Mouse (Mus musculus) G1E (cell line): ENCODE data around the gene St6galnac6. TPM values are rescaled to one million over a fixed set of nuclear protein-coding genes. Genes with fewer than 3 reads are reported as not detected.

ENCODE experiments used
- ATAC-seq: 2 replicates; pipeline ENCODE4 v1.8.0; 2016; ENCODE audit warnings: mild to moderate bottlenecking; ENCODE audit not compliant: insufficient number of reproducible peaks, poor library complexity, low FRiP score, severe bottlenecking; ENCODE audit errors: extremely low read depth
- DNase-seq: peaks from one replicate; pipeline ENCODE4 v3.0.0; 2012; ENCODE audit warnings: low spot score
- H3K27me3 ChIP-seq: 2 replicates; pipeline ENCODE4 v1.6.1; 2012; ENCODE audit warnings: mild to moderate bottlenecking, low read length, inconsistent platforms; ENCODE audit not compliant: insufficient read depth
- H3K36me3 ChIP-seq: replicated peaks from 2 replicates; pipeline ENCODE3; 2012; ENCODE audit warnings: mild to moderate bottlenecking, inconsistent platforms
- H3K4me1 ChIP-seq: 2 replicates; pipeline ENCODE4 v1.6.1; 2012; ENCODE audit warnings: low read depth, low read length, inconsistent platforms, mixed read lengths; ENCODE audit not compliant: insufficient read depth
- H3K4me3 ChIP-seq: 2 replicates; pipeline ENCODE4 v1.5.1; 2012; ENCODE audit warnings: low read depth, mild to moderate bottlenecking, inconsistent platforms, low read length, moderate library complexity, mixed read lengths
- H3K9me3 ChIP-seq: replicated peaks from 2 replicates; pipeline ENCODE4 v1.6.1; 2012; ENCODE audit warnings: inconsistent platforms
- CTCF ChIP-seq: IDR thresholded peaks from 2 replicates; pipeline ENCODE4 v1.5.1; 2012; ENCODE audit warnings: low read depth, low read length, inconsistent platforms, mixed read lengths
- GATA1 ChIP-seq: IDR thresholded peaks from 2 replicates; pipeline ENCODE4 v1.6.1; 2012; ENCODE audit warnings: borderline replicate concordance, low read length, inconsistent platforms, mixed read lengths
- GATA2 ChIP-seq: IDR thresholded peaks from 2 replicates; pipeline ENCODE4 v1.6.1; 2012; ENCODE audit warnings: low read depth, low read length, inconsistent platforms, borderline replicate concordance
- POLR2AphosphoS5 ChIP-seq: IDR thresholded peaks from 2 replicates; pipeline ENCODE4 v1.6.1; 2012; ENCODE audit warnings: low read depth, low read length, inconsistent platforms; ENCODE audit not compliant: insufficient replicate concordance
- TAL1 ChIP-seq: conservative IDR thresholded peaks from 2 replicates; pipeline ENCODE4 v1.6.1; 2012; ENCODE audit warnings: low read depth, low read length, inconsistent platforms, mixed read lengths
- polyA plus RNA-seq: library from polyadenylated mRNA; stranded (reverse); fragments of >175 nt; gene quantifications from 2 replicates; pipeline ENCODE4 v1.2.3, GENCODE M21; 2012
- total RNA-seq, 2 experiments: library from RNA; stranded (forward) in 1 of 2; stranded (reverse) in 1 of 2; fragments of 200-1000 nt in 1 of 2; fragments of >200 nt in 1 of 2; fragmentation: Nextera tagmentation in 1 of 2; gene quantifications; 2 replicates each; pipeline ENCODE4 v1.2.3; 2014 to 2017

The St6galnac6 gene
- total and polyA plus RNA-seq, 3 experiments, result 19.8 to 39.2 (median 20.2) TPM

GRCm38 (mm10) chr2:32602600-32603054 lies 3.1 kb downstream of the St6galnac6 start:
- 0 out of 2 replicates have a peak, but pooled peaks have one; percentile 28 for ATAC-seq
- no peak for TF ChIP-seq TAL1
- TF ChIP-seq CTCF, result peak; percentile 98
- Histone ChIP-seq H3K36me3 (peaks cover 29% of the 10 kb centered on the region), H3K27me3 (no peaks in the 10 kb centered on the region), H3K4me1 (peaks cover 48% of the 10 kb centered on the region), H3K4me3 (peak overlapping the region; percentile 51), H3K9me3 (no peaks in the 10 kb centered on the region)
- DNase-seq, result peak; percentile 71

- Histone ChIP-seq H3K27me3 (no peaks in the 10 kb centered on the region), H3K4me1 (peaks cover 64% of the 10 kb centered on the region), H3K9me3 (no peaks in the 10 kb centered on the region), H3K36me3 (peaks cover 16% of the 10 kb centered on the region), H3K4me3 (no peak overlapping the region)
- ATAC-seq, result no peak
- TF ChIP-seq GATA1 (no peak), TAL1 (no peak), CTCF (no peak), POLR2AphosphoS5 (no peak), GATA2 (no peak)
- DNase-seq, result no peak
These were observed 5.1 kb downstream of the St6galnac6 start for GRCm38 (mm10) chr2:32604631-32605030.

GRCm38 (mm10) chr2:32606161-32607142 lies 6.9 kb downstream of the St6galnac6 start:
- H3K27me3 ChIP-seq, result no peaks in the 10 kb centered on the region
- peak overlapping the region; percentile 80 for H3K4me3 ChIP-seq
- peaks cover 71% of the 10 kb centered on the region for H3K4me1 ChIP-seq
- no peaks in the 10 kb centered on the region for H3K9me3 ChIP-seq
- H3K36me3 ChIP-seq, result peaks cover 17% of the 10 kb centered on the region
- TF ChIP-seq TAL1 (no peak), CTCF (peak; percentile 65)
- ATAC-seq, result no peak
- peak; percentile 81 for DNase-seq

- peaks cover 27% of the 10 kb centered on the region for H3K36me3 ChIP-seq
- TF ChIP-seq CTCF (no peak), POLR2AphosphoS5 (no peak), TAL1 (no peak)
- peaks cover 69% of the 10 kb centered on the region for H3K4me1 ChIP-seq
- no peaks in the 10 kb centered on the region for H3K9me3 ChIP-seq
- no peaks in the 10 kb centered on the region for H3K27me3 ChIP-seq
- DNase-seq (peak; percentile 53), ATAC-seq (no peak)
- H3K4me3 ChIP-seq, result peak overlapping the region; percentile 80
These were observed 7.9 kb downstream of the St6galnac6 start for GRCm38 (mm10) chr2:32607262-32607947.

GRCm38 (mm10) chr2:32608141-32608777 lies 8.8 kb downstream of the St6galnac6 start:
- H3K9me3 ChIP-seq, result no peaks in the 10 kb centered on the region
- TF ChIP-seq GATA2, result no peak
- TF ChIP-seq POLR2AphosphoS5, result no peak
- TF ChIP-seq CTCF, result no peak
- TF ChIP-seq GATA1, result no peak
- H3K4me1 ChIP-seq, result peaks cover 65% of the 10 kb centered on the region
- ATAC-seq, result peak; percentile 79
- H3K27me3 ChIP-seq, result no peaks in the 10 kb centered on the region
- peaks cover 35% of the 10 kb centered on the region for H3K36me3 ChIP-seq
- DNase-seq, result peak; percentile 93
- H3K4me3 ChIP-seq, result peak overlapping the region; percentile 80

GRCm38 (mm10) chr2:32608778-32609435 lies 9.4 kb downstream of the St6galnac6 start:
- peaks cover 41% of the 10 kb centered on the region for H3K36me3 ChIP-seq
- DNase-seq (no peak), ATAC-seq (peak; percentile 29; the same call in 1 of the 2 replicates)
- H3K4me1 ChIP-seq, result peaks cover 67% of the 10 kb centered on the region
- no peaks in the 10 kb centered on the region for H3K27me3 ChIP-seq
- H3K4me3 ChIP-seq, result peak overlapping the region; percentile 80
- TF ChIP-seq CTCF (no peak), TAL1 (no peak), GATA2 (no peak), GATA1 (no peak), POLR2AphosphoS5 (no peak)
- H3K9me3 ChIP-seq, result no peaks in the 10 kb centered on the region
